13 mouse cellular contexts compared by ENCODE assay signal in the genomic region with DNA sequence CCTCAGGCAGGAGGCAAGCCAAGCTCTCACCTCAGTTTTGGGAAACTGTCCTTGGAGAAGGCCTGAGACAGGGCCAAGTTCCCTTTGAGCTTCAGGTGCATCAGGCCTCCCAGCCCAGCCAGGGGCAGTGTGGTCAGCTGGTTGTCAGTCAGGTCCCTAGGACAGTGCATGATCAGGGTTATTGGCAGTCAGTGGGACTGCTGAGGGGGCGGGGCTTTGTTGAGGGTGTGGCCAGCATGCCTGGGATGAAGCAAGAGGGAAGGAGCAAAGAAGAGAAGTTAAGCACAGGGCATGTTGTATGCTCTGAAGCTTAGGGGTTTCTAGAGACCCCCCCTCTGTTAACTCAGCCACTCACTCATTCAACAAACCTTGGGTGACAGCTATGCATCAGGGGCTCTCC. TPM values are rescaled to one million over a fixed set of nuclear protein-coding genes. Genes with fewer than 3 reads are reported as not detected.
DNase-seq lines count a peak whose midpoint lies in the region; ATAC-seq and TF ChIP-seq lines count a peak whose summit lies in the region.
"Had no signal": no experiment of that assay in that cellular context is flagged by ENCODE, and none has a peak within 500 bp of the region (broad histone marks: within the 10 kb centered on the region; RNA-seq: fewer than 3 reads in every experiment).

No protein-coding gene starts in this region.

- H3K9me3 ChIP-seq in kidney, embryonic 16.5 days (ENCODE audit: low read length) = no peaks in the 10 kb centered on the region
- H3K9me3 ChIP-seq: limb, embryonic 15.5 days had no signal

- no peak overlapping the region for H3K4me2 ChIP-seq in kidney, embryonic 16.5 days (replicated peaks; ENCODE audit: low read depth, low read length)
- H3K4me2 ChIP-seq: limb, embryonic 15.5 days had no signal

- peaks cover 12% of the 10 kb centered on the region for H3K4me1 ChIP-seq in kidney, embryonic 16.5 days (ENCODE audit: insufficient read depth, low read length)
- H3K4me1 ChIP-seq in thymus, adult 2 months (replicated peaks; ENCODE audit: control insufficient read depth, insufficient read depth, low read length) = peaks cover 13% of the 10 kb centered on the region

- H3K27ac ChIP-seq in kidney, embryonic 16.5 days (ENCODE audit: low read length) = no peak overlapping the region
- H3K27ac ChIP-seq in thymus, adult 2 months (ENCODE audit: control insufficient read depth, insufficient read depth, low read length) = no peak overlapping the region
- H3K27ac ChIP-seq: layer of hippocampus, adult 2 months; limb, embryonic 15.5 days had no signal

- no peak overlapping the region for H3K9ac ChIP-seq in kidney, embryonic 16.5 days (replicated peaks; ENCODE audit: low read length)
- H3K9ac ChIP-seq: limb, embryonic 15.5 days had no signal

- TF ChIP-seq CTCF in thymus, adult 2 months (IDR thresholded peaks at IDR 0.05; ENCODE audit: borderline replicate concordance, control insufficient read depth, extremely low read depth, insufficient read depth, low read length, poor library complexity) = no peak

- TF ChIP-seq POLR2A in thymus, adult 2 months (IDR thresholded peaks at IDR 0.05; ENCODE audit: control insufficient read depth, extremely low read depth, insufficient read depth, low read length, poor library complexity) = no peak

- H3K27me3 ChIP-seq in kidney, embryonic 16.5 days (ENCODE audit: insufficient read depth, low read length) = no peaks in the 10 kb centered on the region
- H3K27me3 ChIP-seq in thymus, adult 2 months (ENCODE audit: control insufficient read depth, insufficient read depth, low read length) = no peaks in the 10 kb centered on the region

- H3K4me3 ChIP-seq in kidney, embryonic 16.5 days (ENCODE audit: low read length) = no peak overlapping the region
- H3K4me3 ChIP-seq in thymus, adult 2 months (ENCODE audit: control insufficient read depth, insufficient read depth, low read length) = no peak overlapping the region
- H3K4me3 ChIP-seq: layer of hippocampus, adult 2 months; limb, embryonic 15.5 days had no signal

- DNase-seq in adrenal gland, postnatal 10 days = peak; percentile 58
- no peak for DNase-seq in adrenal gland, postnatal 25 days
- DNase-seq in kidney, postnatal 14 days = peak; percentile 22
- peak; percentile 14 for DNase-seq in urinary bladder, postnatal 25 days (ENCODE audit: low spot score)
- no peak for DNase-seq in urinary bladder, postnatal 4 days (ENCODE audit: low spot score in 2 of 2)
- DNase-seq in spleen, postnatal 14 days (ENCODE audit: low spot score in 2 of 2) = no peak
- no peak for DNase-seq in thymus, adult 2 months
- DNase-seq: B cell, adult 2 months; heart, postnatal 4 days; thymus, postnatal 25 days had no signal

- WGBS in kidney, embryonic 16.5 days = 38% methylated on average over 1 of the region's 1 CpGs
- 78% methylated on average over 1 of the region's 1 CpGs for WGBS in thymus, adult 2 months

- H3K36me3 ChIP-seq in kidney, embryonic 16.5 days (ENCODE audit: insufficient read depth, low read length) = no peaks in the 10 kb centered on the region
- no peaks in the 10 kb centered on the region for H3K36me3 ChIP-seq in thymus, adult 2 months (ENCODE audit: control insufficient read depth, insufficient read depth, low read length)
- H3K36me3 ChIP-seq: limb, embryonic 15.5 days had no signal

- ATAC-seq in kidney, embryonic 16.5 days (ENCODE audit: low FRiP score, low TSS enrichment) = no peak

RNA-seq across cellular contexts. Expression of a gene that starts 33.6 kb away (rescaled TPM):
- 1 to 10 TPM; 5.1 to 6.6 TPM for total RNA-seq in adrenal gland, postnatal 10 days (2021)
- total RNA-seq in adrenal gland, postnatal 25 days (2021) = 3.9 and 4.9 TPM in 2 replicates
- polyA plus RNA-seq in kidney, embryonic 16.5 days (2015; fragmentation: Nextera tagmentation; extraction: Ambion mirVana) = 39.7 and 40.2 TPM in 2 replicates
- polyA plus RNA-seq in thymus, adult 2 months (2012; rRNA removed) = 15.1 and 22.9 TPM in 2 replicates

RNA-seq across cellular contexts. Expression of a gene that starts 40.2 kb away (rescaled TPM):
- total RNA-seq in adrenal gland, postnatal 10 days (2021) = 10 to 100 TPM; 16.7 to 32.8 TPM
- total RNA-seq in adrenal gland, postnatal 25 days (2021) = 13.8 and 15.2 TPM in 2 replicates
- 5.4 and 6.1 TPM in 2 replicates for polyA plus RNA-seq in kidney, embryonic 16.5 days (2015; fragmentation: Nextera tagmentation; extraction: Ambion mirVana)
- polyA plus RNA-seq in thymus, adult 2 months (2012; rRNA removed) = 15.7 and 16.0 TPM in 2 replicates

Comparison
In these comparisons a context has a peak if more than half of its experiments do, and no peak if none do; other contexts are left out.
1. DNase-seq: peak in adrenal gland, postnatal 10 days (single experiment), kidney, postnatal 14 days (single experiment) and urinary bladder, postnatal 25 days (single experiment); none in adrenal gland, postnatal 25 days (single experiment), urinary bladder, postnatal 4 days (0 of 2), spleen, postnatal 14 days (0 of 2) and thymus, adult 2 months (single experiment).